ENCODE assay signal across 23 mouse cellular contexts in the genomic region with DNA sequence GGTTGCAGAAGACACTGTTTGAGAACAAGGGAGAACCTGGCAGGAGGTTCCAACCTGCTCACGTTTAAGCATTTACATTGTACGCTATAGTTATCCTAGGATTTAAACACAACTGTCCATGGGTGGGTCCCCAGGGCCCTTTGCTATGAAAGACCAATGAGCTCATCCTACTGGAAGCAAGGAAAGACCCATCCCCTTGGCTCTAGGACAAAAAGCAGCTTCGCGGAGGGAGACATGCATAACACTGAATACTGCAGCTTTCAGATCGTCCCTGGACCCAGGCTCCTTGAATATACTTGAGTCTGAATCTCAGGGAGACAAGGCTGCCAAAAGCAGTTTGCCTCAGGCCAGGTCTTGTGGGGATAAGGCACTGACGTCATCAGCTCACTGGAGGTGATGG.
"Had no signal": no experiment of that assay in that cellular context is flagged by ENCODE, and none has a peak within 500 bp of the region (broad histone marks: within the 10 kb centered on the region; RNA-seq: fewer than 3 reads in every experiment).

No protein-coding gene starts in this region.

- H3K27ac ChIP-seq: heart, adult 2 months; heart, embryonic 10.5 days; hindbrain, embryonic 13.5 days; hindbrain, embryonic 15.5 days; hindbrain, postnatal 0 days; kidney, embryonic 15.5 days; kidney, postnatal 0 days; left cerebral cortex, adult 2 months; limb, embryonic 13.5 days; liver, embryonic 13.5 days; liver, embryonic 15.5 days had no signal

- H3K4me3 ChIP-seq: heart, adult 2 months; heart, embryonic 10.5 days; heart, embryonic 12.5 days; hindbrain, embryonic 13.5 days; hindbrain, embryonic 15.5 days; kidney, embryonic 15.5 days; left cerebral cortex, adult 2 months; limb, embryonic 13.5 days; liver, embryonic 13.5 days; liver, embryonic 15.5 days had no signal

- DNase-seq: gastrocnemius, postnatal 14 days; gastrocnemius, postnatal 36 days; heart, adult 11 months; heart, adult 2 months; heart, postnatal 14 days; kidney, adult 11 months; kidney, adult 2 months; kidney, adult 9 months; kidney, postnatal 14 days; kidney, postnatal 36 days; liver; liver, embryonic 13.5 days; liver, postnatal 0 days had no signal
